Mouse (Mus musculus) midbrain, embryonic 13.5 days (tissue): ENCODE measurements around the gene Arpc1b. TPM values are rescaled to one million over a fixed set of nuclear protein-coding genes. Genes with fewer than 3 reads are reported as not detected.
"Not testable (repeated sequence)": the region's sequence is repeated elsewhere in the genome, so short reads cannot be mapped to it uniquely, and the experiment has no call there.

ENCODE experiments used
- ATAC-seq: fragments of 200-750 bp; cut with Nextera tagmentation; 2 replicates; pipeline ENCODE4 v1.8.0; 2017; ENCODE audit warnings: mild to moderate bottlenecking, moderate TSS enrichment, moderate library complexity
- H3K27ac ChIP-seq: fragments of 300-500 bp; sonication (generic); 2 replicates; pipeline ENCODE4 v1.5.1; 2015; ENCODE audit warnings: inconsistent platforms, mild to moderate bottlenecking, moderate library complexity
- H3K27me3 ChIP-seq: fragments of 300-500 bp; sonication (generic); 2 replicates; pipeline ENCODE4 v1.6.1; 2015; ENCODE audit warnings: mild to moderate bottlenecking, inconsistent platforms
- H3K36me3 ChIP-seq: fragments of 300-500 bp; sonication (generic); 2 replicates; pipeline ENCODE4 v1.6.1; 2015; ENCODE audit warnings: mild to moderate bottlenecking, inconsistent platforms
- H3K4me1 ChIP-seq: fragments of 300-500 bp; sonication (generic); replicated peaks from 2 replicates; pipeline ENCODE4 v1.6.1; 2015; ENCODE audit warnings: inconsistent platforms
- H3K4me2 ChIP-seq: fragments of 300-500 bp; sonication (generic); replicated peaks from 2 replicates; pipeline ENCODE4 v1.6.1; 2015; ENCODE audit warnings: moderate library complexity, mild to moderate bottlenecking, inconsistent platforms
- H3K4me3 ChIP-seq: fragments of 300-500 bp; sonication (generic); replicated peaks from 2 replicates; pipeline ENCODE4 v1.5.1; 2015; ENCODE audit warnings: mild to moderate bottlenecking, inconsistent platforms
- H3K9ac ChIP-seq: fragments of 300-500 bp; sonication (generic); replicated peaks from 2 replicates; pipeline ENCODE4 v1.6.1; 2015; ENCODE audit warnings: mild to moderate bottlenecking, inconsistent platforms
- H3K9me3 ChIP-seq: fragments of 300-500 bp; sonication (generic); 2 replicates; pipeline ENCODE4 v1.6.1; 2016; ENCODE audit warnings: mild to moderate bottlenecking, inconsistent platforms
- WGBS: fragments of 180-500 bp; shearing (Covaris S2); methylation state at CpG from one replicate; pipeline ENCODE4 v1.1.7; 2015; 5-methylcytosine and 5-hydroxymethylcytosine counted together
- polyA plus RNA-seq: library from polyadenylated mRNA; unstranded; fragments of >200 nt; fragmentation: Nextera tagmentation; extraction: Ambion mirVana; gene quantifications from 2 replicates; pipeline ENCODE4 v1.2.1, GENCODE M21; 2015

The Arpc1b gene
- polyA plus RNA-seq, 1 experiment from 2014 or later = 64.1 TPM

DNA sequence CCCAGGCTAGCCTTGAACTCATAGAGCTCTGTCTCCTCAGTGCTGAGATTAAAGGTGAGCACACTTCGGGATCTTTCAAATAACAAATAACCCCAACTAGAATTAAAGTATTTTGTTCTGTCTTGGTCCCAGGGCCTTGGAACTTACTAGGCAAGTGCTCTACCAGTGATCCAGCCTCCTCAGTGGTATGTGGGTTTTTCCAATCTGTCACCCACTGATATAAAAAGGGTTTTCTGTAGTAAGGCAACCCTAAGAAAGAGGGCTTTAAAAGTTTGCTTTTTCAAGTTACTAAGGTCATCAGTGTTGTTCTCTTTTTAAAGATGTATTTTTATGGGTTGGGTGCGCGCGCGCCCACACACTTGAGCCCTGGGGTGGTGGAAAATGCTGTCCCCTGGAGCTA is 1.7 kb downstream of the Arpc1b start:
- Histone ChIP-seq H3K27ac (no peak overlapping the region), H3K4me2 (no peak overlapping the region)

DNA sequence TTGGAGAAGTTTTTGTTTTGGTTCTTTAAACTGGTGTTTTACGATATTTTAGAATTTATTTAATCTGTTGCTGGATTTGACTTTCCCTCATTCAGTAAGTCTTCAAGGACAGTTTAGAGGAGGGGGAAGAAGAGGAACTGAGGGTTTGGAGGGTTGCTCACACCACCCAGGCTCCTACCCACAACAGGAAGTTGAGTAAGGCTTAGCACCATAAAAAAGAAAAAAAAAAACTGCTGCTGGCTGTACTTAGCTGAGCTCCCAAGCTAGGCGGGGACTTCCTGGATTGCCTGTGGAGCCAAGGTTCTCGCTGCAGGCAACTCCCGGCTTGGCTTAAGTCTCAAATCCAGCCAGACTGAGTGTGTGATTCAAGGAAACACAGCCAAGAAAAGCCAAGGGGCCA is 2.3 kb downstream of the Arpc1b start:
- Histone ChIP-seq H3K27ac (no peak overlapping the region), H3K9me3 (no peaks in the 10 kb centered on the region), H3K9ac (no peak overlapping the region), H3K4me1 (peaks cover 14% of the 10 kb centered on the region), H3K4me2 (no peak overlapping the region), H3K36me3 (peaks cover 2% of the 10 kb centered on the region; the same call in 1 of the 2 replicates), H3K27me3 (peaks cover 31% of the 10 kb centered on the region), H3K4me3 (no peak overlapping the region)
- 66% methylated on average over 4 of the region's 4 CpGs for WGBS
- ATAC-seq = no peak

More for the DNA sequence above, 1.7 kb downstream of the Arpc1b start:
- Histone ChIP-seq H3K9ac (no peak overlapping the region), H3K9me3 (no peaks in the 10 kb centered on the region), H3K4me3 (no peak overlapping the region), H3K27me3 (peaks cover 31% of the 10 kb centered on the region), H3K4me1 (peaks cover 14% of the 10 kb centered on the region), H3K36me3 (peaks cover 8% of the 10 kb centered on the region)
- WGBS = 95% methylated on average over 5 of the region's 5 CpGs
- no peak for ATAC-seq

DNA sequence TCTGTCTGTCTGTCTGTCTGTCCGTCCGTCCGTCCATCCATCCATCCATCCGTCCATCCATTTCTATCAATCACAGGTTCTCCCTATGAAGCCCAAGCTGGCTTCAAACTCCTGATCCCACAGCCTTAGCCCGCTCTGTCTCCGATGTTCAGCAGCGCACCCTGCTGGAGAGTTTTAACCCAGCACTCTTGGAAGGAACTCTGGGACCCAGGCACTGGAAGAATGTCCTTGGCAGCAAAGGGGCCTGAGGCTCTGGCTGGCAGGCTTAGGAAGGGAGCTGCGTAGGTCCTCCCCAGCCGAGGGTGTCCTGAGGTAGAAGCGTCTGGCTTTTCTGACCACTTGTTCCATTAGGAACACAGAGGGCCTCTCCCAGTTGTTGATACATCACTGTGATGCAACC is 2.9 kb downstream of the Arpc1b start:
- 44% methylated on average over 10 of the region's 10 CpGs for WGBS
- H3K4me2 ChIP-seq = no peak overlapping the region
- H3K27ac ChIP-seq = no peak overlapping the region
- no peak overlapping the region for H3K4me3 ChIP-seq
- H3K4me1 ChIP-seq = peaks cover 14% of the 10 kb centered on the region
- ATAC-seq = no peak
- peaks cover 31% of the 10 kb centered on the region for H3K27me3 ChIP-seq
- no peak overlapping the region for H3K9ac ChIP-seq
- H3K9me3 ChIP-seq = no peaks in the 10 kb centered on the region
- H3K36me3 ChIP-seq = no peaks in the 10 kb centered on the region

DNA sequence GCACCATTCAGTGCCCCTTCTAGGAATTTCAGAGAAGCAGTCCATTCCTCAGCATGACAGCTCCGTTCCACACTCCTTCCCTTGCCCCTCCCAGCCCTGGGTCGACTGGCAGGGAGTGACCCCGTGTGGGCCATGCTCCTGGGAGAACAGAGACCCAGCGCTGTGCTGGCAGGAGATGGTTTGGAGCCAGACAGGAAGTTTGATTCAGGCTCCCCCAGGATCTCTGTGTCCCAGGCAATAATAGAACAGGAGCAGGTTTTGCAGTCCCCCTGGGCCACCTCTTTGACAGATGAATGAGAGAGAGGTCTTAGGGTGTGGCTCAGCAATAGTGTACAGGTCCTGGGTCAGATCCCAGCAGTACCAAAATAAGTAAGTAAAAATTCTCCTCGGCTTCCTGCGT is 4.0 kb downstream of the Arpc1b start:
- Histone ChIP-seq H3K4me2 (no peak overlapping the region), H3K9ac (no peak overlapping the region), H3K36me3 (no peaks in the 10 kb centered on the region), H3K4me1 (peaks cover 14% of the 10 kb centered on the region), H3K27ac (no peak overlapping the region), H3K27me3 (peaks cover 31% of the 10 kb centered on the region), H3K4me3 (no peak overlapping the region), H3K9me3 (no peaks in the 10 kb centered on the region)
- WGBS = 70% methylated on average over 6 of the region's 6 CpGs
- no peak for ATAC-seq

DNA sequence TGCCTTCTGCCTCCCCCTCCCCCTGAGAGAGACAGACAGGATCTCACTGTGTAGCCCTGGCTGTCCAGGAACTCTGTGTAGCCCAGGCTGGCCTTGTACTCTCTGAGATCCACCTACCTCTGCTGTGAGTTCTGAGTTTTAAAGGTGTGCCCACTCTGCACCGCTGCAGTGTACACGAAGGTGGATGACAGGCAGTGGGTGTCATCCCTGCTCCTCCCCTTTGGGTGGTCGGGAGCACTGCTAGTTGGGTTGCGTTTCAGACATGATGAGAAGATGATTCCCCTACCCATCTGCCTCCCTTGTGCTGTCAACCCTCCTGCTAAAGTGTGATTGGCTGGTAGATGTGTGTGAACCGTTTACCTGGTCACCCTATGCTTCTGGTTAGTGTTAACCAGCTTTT is 4.4 kb downstream of the Arpc1b start:
- H3K9me3 ChIP-seq = no peaks in the 10 kb centered on the region
- H3K27ac ChIP-seq = no peak overlapping the region
- H3K9ac ChIP-seq = no peak overlapping the region
- H3K4me3 ChIP-seq = no peak overlapping the region
- peaks cover 2% of the 10 kb centered on the region for H3K36me3 ChIP-seq
- no peak for ATAC-seq
- H3K27me3 ChIP-seq = peaks cover 27% of the 10 kb centered on the region
- WGBS = 88% methylated on average over 5 of the region's 5 CpGs
- no peak overlapping the region for H3K4me2 ChIP-seq
- peaks cover 14% of the 10 kb centered on the region for H3K4me1 ChIP-seq

DNA sequence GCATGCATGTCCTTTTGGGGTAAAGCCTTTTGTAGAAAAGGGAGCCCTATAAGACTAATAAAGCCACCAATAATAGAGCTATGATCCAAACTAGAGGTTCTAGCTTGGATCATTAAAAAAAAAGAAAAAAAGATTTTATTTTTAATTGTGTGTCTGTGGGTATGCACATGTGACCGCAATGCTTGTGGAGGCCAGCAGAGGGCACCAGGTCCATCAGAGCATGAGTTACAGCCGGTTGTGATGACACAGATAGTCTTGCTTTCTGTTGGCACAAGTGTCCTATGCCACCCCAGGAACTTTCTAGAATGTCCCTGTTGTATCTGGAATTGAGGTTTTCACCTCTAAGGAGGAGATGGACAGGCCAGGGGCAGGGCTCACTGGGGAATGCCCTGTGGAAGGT is 5.4 kb downstream of the Arpc1b start:
- peaks cover 6% of the 10 kb centered on the region; the same call in 1 of the 2 replicates for H3K4me1 ChIP-seq
- H3K9me3 ChIP-seq = no peaks in the 10 kb centered on the region
- H3K4me2 ChIP-seq = no peak overlapping the region
- peaks cover 19% of the 10 kb centered on the region for H3K27me3 ChIP-seq
- peaks cover 11% of the 10 kb centered on the region for H3K36me3 ChIP-seq
- no peak overlapping the region for H3K9ac ChIP-seq
- no peak overlapping the region for H3K27ac ChIP-seq
- ATAC-seq = no peak
- WGBS = 87% methylated on average over 2 of the region's 2 CpGs
- H3K4me3 ChIP-seq = no peak overlapping the region

DNA sequence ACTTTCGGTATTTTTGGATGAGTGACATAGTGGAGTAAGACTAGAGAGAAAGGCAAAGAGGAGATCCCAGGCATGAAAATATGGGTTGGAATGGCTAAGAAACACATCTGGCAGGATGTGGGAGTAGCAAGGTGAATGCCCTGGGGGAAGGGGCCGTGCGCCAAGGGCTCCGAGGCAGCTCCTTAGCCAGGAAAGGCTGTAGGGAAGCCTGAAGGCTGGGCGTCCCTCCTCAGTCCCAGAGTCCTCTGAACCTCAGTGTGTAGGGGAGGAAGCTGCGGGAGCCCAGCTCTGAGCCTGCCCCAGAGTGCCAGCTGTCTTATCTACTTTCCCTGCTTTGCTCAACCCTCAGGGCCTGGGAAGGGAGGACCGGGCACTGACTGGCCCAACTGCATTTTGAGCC is 6.9 kb downstream of the Arpc1b start:
- WGBS = 87% methylated on average over 7 of the region's 7 CpGs
- Histone ChIP-seq H3K9me3 (no peaks in the 10 kb centered on the region), H3K4me2 (no peak overlapping the region), H3K27ac (no peak overlapping the region), H3K4me1 (no peaks in the 10 kb centered on the region), H3K4me3 (no peak overlapping the region), H3K9ac (no peak overlapping the region), H3K36me3 (peaks cover 27% of the 10 kb centered on the region), H3K27me3 (0 out of 2 replicates have a peak, but pooled peaks cover 5% of the 10 kb centered on the region)
- ATAC-seq = no peak

DNA sequence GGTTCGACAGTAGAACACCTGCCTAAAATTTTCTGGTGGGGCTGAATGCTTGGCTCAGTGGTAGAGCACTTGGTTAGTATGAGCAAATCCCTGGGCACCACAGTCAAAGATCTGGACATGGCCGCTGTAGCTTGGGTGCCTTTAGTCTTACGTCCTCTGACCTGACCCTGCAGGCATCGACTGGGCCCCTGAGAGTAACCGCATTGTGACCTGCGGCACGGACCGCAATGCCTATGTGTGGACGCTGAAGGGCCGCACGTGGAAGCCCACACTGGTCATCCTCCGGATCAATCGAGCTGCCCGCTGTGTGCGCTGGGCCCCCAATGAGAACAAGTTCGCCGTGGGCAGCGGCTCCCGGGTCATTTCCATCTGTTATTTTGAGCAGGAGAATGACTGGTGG is 9.4 kb downstream of the Arpc1b start:
- no peak for ATAC-seq
- Histone ChIP-seq H3K27ac (no peak overlapping the region), H3K4me3 (no peak overlapping the region), H3K4me1 (no peaks in the 10 kb centered on the region), H3K4me2 (no peak overlapping the region), H3K27me3 (no peaks in the 10 kb centered on the region), H3K9me3 (no peaks in the 10 kb centered on the region), H3K36me3 (peaks cover 50% of the 10 kb centered on the region), H3K9ac (no peak overlapping the region)
- 95% methylated on average over 19 of the region's 19 CpGs for WGBS

DNA sequence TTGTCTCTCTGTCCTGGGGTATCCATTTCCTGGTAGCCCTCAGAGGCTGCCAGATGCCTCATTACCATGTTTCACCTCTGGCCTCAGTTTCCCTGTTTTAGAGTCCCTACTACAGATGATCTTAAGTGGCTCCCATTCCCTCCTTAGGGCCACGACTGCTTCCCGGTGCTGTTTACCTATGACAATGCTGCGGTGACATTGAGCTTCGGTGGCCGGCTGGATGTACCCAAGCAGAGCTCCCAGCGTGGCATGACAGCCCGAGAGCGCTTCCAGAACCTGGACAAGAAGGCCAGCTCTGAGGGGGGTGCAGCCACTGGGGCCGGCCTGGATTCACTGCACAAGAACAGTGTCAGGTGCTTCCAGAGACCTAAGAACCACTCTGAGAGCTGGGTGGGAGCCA is 12.6 kb downstream of the Arpc1b start:
- Histone ChIP-seq H3K4me1 (no peaks in the 10 kb centered on the region), H3K9me3 (no peaks in the 10 kb centered on the region), H3K9ac (no peak overlapping the region), H3K27me3 (no peaks in the 10 kb centered on the region), H3K4me2 (no peak overlapping the region), H3K36me3 (peaks cover 80% of the 10 kb centered on the region), H3K4me3 (no peak overlapping the region), H3K27ac (no peak overlapping the region)
- 97% methylated on average over 9 of the region's 9 CpGs for WGBS
- no peak for ATAC-seq

DNA sequence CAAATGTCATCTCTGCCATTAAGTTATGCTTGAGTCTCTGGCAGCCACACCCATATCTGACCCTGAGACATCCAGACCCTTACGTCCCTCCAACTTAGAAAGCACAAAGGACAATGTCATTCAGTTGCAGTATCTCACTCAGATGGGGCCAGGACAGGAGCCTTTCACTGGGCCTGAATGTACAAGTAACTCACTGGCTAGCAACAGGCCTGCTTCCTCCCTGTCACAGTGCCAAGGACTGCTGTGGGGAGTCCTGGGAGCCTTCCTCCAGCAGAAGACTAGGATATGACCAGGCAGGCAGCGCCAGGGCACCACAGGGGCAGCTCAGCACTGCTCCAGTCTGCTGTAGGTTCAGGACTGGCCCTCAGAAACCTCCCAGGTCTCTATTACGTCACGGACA is 15.1 kb downstream of the Arpc1b start:
- no peak overlapping the region for H3K4me2 ChIP-seq
- no peak for ATAC-seq
- H3K9me3 ChIP-seq = no peaks in the 10 kb centered on the region
- WGBS = 93% methylated on average over 4 of the region's 4 CpGs
- H3K4me1 ChIP-seq = no peaks in the 10 kb centered on the region
- no peak overlapping the region for H3K9ac ChIP-seq
- H3K27me3 ChIP-seq = no peaks in the 10 kb centered on the region
- peaks cover 96% of the 10 kb centered on the region for H3K36me3 ChIP-seq
- H3K27ac ChIP-seq = no peak overlapping the region
- H3K4me3 ChIP-seq = no peak overlapping the region

DNA sequence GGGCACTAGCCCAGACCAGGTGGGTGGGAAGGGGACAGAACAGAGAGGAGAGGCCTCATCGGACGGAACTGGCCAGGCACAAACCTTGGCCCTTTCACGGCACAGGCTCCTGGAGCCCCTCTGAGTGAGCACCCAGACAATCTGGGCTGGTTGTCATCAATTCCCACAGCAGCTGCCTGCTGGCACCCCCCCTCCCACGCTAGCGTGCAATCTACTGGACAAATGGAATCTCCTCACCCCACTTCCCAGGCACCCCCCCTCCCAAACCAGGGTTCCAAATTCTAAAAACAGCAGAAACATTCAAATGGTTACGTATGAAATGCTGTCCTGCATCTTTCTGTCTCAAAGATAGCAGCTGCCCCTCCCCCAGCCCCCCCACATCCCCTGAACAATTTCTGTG is 15.8 kb downstream of the Arpc1b start:
- 95% methylated on average over 6 of the region's 6 CpGs for WGBS
- H3K27me3 ChIP-seq, H3K4me3 ChIP-seq, H3K9ac ChIP-seq, H3K4me2 ChIP-seq, H3K27ac ChIP-seq, H3K9me3 ChIP-seq, H3K4me1 ChIP-seq, ATAC-seq: not testable (repeated sequence)
- peaks cover 96% of the 10 kb centered on the region for H3K36me3 ChIP-seq

DNA sequence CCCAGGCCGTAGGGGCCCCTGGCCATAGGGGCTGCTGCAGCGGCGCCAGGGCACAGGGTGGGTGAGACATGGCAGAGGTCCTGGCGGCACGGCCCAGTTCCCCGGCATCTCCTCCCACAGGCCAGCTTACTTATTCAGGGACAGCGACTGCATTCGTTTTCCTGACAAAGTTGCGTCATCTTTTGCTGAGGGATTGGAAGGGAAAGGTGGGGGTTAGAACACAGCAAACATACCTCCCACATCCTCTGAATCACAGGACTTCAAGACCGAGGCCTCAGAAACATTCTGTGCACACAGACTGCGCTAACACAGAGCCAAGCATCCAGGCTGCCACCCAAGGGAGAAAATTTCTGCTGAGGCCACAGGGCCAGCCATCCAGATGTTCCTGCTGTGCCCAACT is 16.2 kb downstream of the Arpc1b start:
- Histone ChIP-seq H3K4me2 (no peak overlapping the region), H3K4me3 (no peak overlapping the region), H3K36me3 (peaks cover 96% of the 10 kb centered on the region), H3K27me3 (no peaks in the 10 kb centered on the region), H3K27ac (no peak overlapping the region), H3K9ac (no peak overlapping the region), H3K4me1 (no peaks in the 10 kb centered on the region), H3K9me3 (no peaks in the 10 kb centered on the region)
- ATAC-seq = no peak
- WGBS = 94% methylated on average over 11 of the region's 11 CpGs

DNA sequence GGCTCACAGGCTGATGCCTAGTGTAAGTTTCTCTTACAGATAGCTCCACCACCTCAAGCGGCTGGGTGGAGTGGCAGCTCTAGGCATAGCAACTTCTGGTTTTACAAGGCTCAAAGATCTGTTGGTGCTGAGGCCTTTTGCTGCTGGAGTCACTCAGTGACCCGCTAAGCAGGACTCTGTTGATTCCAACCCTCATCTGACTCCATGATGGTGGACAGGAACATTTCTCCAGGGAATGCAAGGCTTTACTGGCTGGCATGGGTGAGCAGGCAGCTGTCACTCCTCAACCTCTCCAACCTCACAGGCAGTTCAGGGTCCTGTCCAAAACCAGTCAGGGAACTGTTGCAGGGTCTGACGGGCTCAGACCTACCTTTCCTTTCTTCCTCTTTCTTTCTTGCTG is 17.0 kb downstream of the Arpc1b start:
- no peaks in the 10 kb centered on the region for H3K27me3 ChIP-seq
- H3K4me2 ChIP-seq = no peak overlapping the region
- peaks cover 96% of the 10 kb centered on the region for H3K36me3 ChIP-seq
- no peak overlapping the region for H3K9ac ChIP-seq
- no peak overlapping the region for H3K27ac ChIP-seq
- H3K9me3 ChIP-seq = no peaks in the 10 kb centered on the region
- no peak overlapping the region for H3K4me3 ChIP-seq
- 91% methylated on average over 3 of the region's 3 CpGs for WGBS
- no peak for ATAC-seq
- no peaks in the 10 kb centered on the region for H3K4me1 ChIP-seq
